Mouse (Mus musculus) layer of hippocampus, postnatal 36 days (tissue): ENCODE results near the gene Poglut1. TPM values are rescaled to one million over a fixed set of nuclear protein-coding genes. Genes with fewer than 3 reads are reported as not detected.

ENCODE experiments used
- DNase-seq, 2 experiments: peaks; one replicate each; pipeline ENCODE4 v3.0.0; 2022
- total RNA-seq, 2 experiments: library from RNA; stranded (reverse); gene quantifications; 2 replicates each; pipeline ENCODE4 v1.2.3; 2021

Gene Poglut1
- 10 to 100 TPM; 49.9 to 52.5 TPM for total RNA-seq

- DNase-seq: peak; percentile 81 to 84
Observed at GRCm38 (mm10) chr16:38549479-38550396, at the start of gene Poglut1. TSS of gene Poglut1 (minus strand) at chr16:38550258.

DNA sequence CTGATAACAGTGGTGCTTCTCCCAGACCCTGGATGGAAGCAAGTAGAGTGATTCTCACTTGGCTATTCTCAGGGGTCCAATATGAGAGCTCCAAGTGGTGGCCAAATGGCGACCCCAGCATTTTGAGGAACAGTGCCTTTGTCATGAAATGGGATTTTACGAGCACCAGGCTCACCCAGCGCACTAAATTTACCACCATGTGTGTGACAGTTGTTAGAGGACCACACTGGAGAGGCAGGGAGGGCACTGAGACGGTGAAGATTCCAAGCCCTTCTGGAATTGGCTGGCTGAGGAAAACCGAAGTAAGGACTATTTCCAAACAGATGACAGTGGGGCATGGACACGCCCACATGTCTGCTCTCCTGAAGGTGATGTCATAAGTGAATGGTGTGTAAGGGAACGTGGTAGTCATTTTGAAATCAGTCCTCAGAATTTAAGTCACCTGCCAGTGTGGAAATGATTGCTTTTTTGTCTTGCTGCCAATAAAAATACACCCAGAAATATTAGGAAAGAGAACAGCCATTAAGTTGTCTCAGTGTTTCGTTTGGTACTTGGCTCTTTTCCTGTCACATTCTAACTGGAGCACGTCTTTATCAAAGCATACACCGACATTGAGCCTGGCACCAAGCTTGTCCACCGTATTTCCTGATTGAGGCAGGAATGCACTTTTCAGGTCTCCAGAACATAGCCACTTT lies 49.1 kb upstream of the Poglut1 start:
- no peak for DNase-seq

DNA sequence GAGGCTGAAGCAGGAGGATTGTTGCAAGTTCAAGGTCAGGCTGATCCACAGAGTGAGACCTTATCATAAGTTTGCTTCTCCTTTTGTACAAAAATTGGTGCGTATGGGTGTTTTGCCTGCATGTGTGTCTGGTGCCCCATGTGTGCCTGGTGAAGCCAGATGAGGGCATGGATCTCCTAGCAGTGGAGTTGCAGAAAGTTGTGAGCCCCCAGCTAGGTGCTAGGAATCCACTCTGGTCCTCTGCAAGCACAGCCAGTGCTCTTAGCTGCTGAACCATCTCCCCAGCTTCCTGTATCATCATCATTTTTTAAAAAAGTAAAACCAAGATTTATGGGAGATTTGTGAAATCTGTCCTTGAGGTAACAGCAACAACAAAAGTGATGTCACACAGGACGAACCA lies 46.6 kb upstream of the Poglut1 start:
- DNase-seq: no peak

GRCm38 (mm10) chr16:38596099-38596498 lies 46.0 kb upstream of the Poglut1 start:
- no peak for DNase-seq

DNA sequence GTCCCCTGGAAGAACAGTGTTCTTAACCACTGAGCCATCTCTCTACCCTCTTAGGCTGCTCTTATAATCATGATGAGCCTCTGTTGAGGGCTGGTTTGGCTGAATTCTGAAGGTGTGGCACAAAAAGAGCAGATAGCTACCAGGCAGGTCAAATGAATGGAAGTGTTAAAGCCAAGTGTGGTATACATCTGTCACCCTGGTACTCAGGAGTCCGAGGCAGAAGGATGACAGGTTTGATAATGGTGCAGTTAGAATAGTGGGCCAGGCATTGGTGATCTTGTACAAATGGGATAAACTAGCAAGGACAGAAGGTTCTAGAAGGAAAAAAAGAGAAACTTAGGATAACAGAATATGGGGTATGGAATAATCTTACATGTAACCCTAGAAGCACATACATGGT lies 44.4 kb upstream of the Poglut1 start:
- DNase-seq: no peak

DNA sequence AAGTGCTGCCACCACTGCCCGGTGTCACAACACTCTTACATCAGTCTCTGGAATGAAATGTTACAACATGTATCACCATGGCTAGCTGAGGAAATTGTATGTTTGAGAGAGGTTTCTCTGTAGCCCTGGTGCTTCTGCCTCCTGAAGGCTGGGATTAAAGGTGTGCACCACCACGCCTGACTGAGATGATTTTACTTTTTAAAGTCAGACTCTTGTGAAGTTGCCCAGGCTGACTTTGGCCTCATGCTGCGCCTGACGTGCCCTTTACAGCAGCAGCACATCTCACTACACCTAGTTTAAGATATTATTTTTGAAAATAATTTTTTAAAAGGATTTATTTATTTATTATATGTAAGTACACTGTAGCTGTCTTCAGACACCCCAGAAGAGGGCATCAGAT lies 42.9 kb upstream of the Poglut1 start:
- DNase-seq: no peak

DNA sequence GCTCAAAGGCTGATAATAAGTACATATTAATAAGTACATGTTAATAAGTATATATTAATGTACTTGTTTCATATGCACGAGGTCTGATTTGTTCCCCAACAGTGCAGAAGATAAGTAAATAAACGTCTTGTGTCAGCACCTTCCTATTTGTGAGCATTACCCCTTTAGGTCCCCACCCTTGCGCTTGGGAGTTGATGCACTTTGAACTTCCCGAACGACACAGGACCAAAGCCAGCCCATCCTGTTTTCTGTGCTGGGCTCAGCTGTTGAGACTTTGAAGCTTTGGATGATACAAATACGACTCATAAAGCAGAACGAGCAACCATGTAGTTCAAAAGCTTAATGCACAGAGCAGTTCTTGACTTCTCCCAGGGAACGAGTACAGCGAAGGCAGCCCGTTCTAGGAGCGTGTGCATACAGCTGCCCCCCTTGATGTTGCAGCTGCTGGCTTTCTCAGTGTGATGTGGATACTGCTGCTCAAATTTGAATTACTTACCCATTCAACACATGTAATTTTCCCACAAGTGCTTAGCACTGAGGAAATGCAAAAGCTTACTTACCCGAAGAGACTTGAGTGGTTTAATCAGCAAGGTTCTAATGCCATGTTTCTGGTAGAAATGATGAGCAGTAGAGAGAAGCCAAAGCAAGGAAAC lies 42.1 kb upstream of the Poglut1 start:
- DNase-seq: no peak

DNA sequence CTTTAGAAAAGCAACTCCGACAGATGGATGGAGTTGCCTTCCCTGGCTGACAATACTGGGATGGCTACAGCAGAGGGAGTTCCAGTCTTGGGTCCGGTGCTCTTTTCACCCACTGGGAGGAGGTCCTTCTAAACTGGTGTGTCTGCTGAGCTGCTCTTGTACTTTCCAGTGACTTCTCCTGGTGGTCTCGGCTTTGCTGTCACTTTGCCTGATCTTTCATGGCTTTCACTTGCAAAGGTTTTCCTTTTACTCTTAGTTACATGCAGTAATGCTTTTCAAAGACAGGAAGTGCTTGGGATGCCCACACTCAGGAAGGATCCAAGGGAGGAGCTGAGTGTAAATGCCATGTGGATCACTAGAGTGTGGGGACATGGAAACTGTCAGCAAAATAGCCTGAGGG lies 41.4 kb upstream of the Poglut1 start:
- DNase-seq: no peak

- DNase-seq: no peak
Observed at GRCm38 (mm10) chr16:38587572-38587971, 37.5 kb upstream of the Poglut1 start.

DNA sequence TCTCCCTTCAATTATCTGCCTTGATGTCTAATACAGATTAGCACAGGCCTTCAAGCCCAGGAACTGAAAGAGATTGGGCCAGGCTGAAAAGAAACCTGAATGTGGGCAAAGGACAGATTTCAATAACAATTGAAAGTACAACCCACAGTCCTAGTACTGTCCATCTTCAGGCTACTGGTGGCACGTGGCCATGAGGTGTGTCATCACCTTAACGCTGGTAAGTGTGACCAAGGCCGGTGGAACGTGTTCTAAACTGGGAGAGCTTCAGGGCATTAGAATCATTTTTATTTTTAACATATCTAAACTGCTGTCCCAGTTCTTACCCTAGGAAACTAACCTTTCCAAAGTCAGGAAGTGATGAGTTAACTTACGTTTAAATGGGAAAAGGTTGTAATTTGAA lies 37.1 kb upstream of the Poglut1 start:
- no peak for DNase-seq

GRCm38 (mm10) chr16:38585186-38585585 lies 35.1 kb upstream of the Poglut1 start:
- DNase-seq: no peak

GRCm38 (mm10) chr16:38584761-38585160 lies 34.7 kb upstream of the Poglut1 start:
- DNase-seq: no peak

- DNase-seq: no peak
Observed at GRCm38 (mm10) chr16:38571481-38571880, 21.4 kb upstream of the Poglut1 start.

GRCm38 (mm10) chr16:38568192-38568591 lies 18.1 kb upstream of the Poglut1 start:
- no peak for DNase-seq

- no peak for DNase-seq
Observed at GRCm38 (mm10) chr16:38563516-38563915, 13.5 kb upstream of the Poglut1 start.

- DNase-seq: no peak
Observed at GRCm38 (mm10) chr16:38562968-38563327, 12.9 kb upstream of the Poglut1 start.

DNA sequence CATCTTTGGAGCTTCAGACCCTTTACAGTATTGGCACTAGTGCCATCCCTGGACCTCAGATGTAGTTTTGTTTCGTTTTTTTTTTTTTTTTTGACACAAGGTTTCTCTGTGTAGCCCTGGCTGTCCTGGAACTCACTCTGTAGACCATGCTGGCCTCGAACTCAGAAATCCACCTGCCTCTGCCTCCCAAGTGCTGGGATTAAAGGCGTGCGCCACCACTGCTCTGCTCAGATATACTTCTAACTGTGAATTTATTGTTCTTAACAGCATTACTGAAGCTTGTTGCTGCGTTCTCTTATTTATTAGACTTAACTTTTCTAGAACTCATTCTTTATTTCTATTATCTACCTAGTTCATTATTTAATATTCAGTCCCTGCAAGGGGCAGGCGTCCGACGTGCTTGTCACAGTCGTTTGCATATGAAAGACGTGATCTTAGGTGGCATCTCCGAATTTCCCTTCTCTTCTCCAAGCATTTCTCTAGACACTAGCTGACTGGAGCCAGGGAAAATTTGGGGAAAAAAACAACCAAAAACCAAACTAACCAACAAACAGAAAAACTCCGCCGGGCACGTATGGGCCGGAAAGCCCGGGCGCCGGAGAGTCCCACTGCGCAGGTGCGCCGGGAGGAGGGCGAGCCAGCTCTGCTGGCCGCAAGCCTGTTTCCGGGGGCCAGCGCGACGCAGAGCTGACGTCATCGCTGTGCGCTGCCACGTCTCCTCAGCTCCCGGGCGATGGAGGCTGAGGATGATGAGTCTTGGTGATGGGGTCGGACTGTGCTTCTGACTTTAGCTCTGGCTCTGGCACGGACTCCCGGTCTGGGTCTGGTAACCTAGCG lies 12.3 kb upstream of the Poglut1 start:
- peak; percentile 95 to 97 for DNase-seq

DNA sequence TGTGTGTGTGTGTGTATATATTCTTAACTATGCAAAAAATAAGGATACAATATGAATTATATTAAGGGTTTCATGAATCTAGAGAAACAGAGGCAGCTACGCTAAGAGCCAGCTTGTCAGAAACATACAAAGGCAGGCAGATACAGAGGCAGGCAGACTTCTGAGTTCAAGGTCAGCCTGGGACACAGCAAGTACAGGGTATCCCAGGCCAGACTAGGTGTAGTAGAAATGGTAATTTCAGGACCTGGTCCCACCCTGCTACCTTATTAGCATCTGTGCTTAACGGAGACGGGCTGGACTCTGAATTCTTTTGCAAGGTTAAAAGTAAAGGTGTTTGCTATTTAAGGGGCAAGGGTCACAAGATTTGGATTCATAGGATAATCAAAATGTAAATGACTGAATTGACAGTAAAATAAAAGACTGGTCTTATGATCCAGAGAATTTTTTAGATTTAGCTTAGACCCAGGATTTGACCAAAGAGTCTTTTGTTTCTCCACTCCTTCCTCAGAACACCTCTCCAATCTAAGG lies 8.2 kb upstream of the Poglut1 start, which contains the start of gene Tmem39a:
Gene Tmem39a (plus strand): TSS at position 478 of the 528 bp plus-strand sequence.
- no peak for DNase-seq

DNA sequence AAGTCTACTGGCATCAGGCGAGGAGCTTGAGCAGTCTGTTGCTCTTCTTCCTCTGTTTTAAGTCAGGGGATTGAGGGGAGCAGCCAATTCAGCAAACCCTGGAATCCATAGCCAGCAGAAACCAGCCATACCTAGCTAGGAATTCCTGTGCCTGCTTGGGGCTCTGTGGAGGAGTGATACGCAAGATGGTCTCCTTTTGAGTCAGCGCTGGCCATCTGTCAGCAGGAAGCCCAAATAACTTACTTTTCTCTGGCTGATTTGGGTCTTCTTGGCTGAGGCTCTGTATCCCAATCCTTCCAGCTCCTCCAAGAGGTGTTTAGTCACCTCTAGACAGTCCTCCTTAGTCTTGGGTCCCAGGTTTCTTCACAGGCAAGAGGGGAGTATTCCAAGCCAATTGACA lies 5.9 kb upstream of the Poglut1 start:
- DNase-seq: peak in 1 of 2 experiments; percentile 22

DNA sequence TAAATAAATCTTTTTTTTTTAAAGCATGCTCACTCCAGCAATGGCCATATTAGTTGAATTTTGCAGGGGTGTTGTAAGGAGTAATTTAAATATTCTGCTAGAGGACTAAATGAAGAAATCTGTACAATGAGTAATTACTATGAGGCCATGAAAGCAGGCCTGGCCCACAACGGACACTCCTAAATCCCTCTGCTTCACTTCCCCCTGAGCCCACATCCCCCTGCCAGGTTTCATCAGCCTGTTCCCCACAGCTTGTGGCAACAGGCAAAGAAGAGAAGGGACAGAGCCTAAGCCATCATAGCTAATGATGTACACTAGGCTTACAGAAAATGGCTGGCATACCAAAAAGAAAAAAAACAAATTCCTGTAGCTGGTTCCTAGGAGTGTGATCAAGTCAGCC lies 2.1 kb downstream of the Poglut1 start:
- DNase-seq: no peak

GRCm38 (mm10) chr16:38538716-38539380 lies 11.2 kb downstream of the Poglut1 start:
- no peak for DNase-seq
